ENCODE assay signal across 11 mouse cellular contexts in the genomic region with DNA sequence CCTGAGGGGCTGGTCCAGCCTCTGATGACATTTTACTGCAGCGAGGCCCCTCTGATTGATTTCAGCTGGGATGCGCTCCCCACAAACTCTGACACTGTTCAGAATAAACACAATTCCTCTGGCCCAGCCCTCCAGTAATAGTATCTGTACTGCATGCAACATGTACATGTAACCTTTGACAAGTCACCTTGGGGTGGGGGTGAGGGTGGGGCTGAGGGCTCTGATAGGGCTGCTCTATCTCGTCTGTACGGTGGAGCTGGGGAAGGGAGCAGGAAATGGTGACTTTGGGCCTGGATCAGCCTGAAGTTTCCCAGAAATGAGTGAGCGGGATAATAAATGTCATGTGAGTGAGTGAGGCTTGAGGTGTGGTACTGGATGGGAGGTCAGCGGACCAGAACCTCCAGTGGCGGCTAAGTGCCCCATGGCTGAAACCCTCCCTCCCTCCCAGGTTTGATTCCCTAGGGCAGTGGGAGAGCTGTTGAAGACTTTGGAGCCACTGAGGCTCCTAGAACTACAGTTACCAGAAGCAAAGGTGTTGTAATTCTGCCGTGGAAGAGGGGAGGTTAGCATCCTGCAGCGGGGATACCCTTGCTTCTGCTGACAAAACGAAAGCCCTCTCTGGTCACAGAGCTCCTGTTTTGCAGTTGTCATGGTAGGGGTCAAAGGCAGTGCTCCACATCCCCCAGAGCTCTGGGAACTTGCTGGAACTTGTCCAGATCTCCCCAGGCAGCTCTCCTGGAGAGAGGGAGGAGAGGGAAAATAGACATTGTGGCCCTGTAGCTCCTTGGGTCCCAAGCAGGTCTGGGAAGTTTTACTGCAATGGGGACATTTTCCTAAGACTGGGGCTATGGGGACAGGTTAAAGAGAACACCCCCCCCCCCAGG.
A peak's percentile ranks its signal among the peaks of the same experiment; 100 is the strongest.
DNase-seq lines count a peak whose midpoint lies in the region; ATAC-seq and TF ChIP-seq lines count a peak whose summit lies in the region.
"Had no signal": no experiment of that assay in that cellular context is flagged by ENCODE, and none has a peak within 500 bp of the region (broad histone marks: within the 10 kb centered on the region; RNA-seq: fewer than 3 reads in every experiment).

No protein-coding gene starts in this region.

- peak overlapping the region; percentile 60 for H3K27ac ChIP-seq in heart, embryonic 15.5 days
- H3K27ac ChIP-seq in forebrain, embryonic 12.5 days, result peak overlapping the region; percentile 54; the same call in 1 of the 2 replicates
- H3K27ac ChIP-seq in intestine, postnatal 0 days (ENCODE audit: low read depth, low read length), result peak overlapping the region; percentile 54
- H3K27ac ChIP-seq in midbrain, postnatal 0 days (ENCODE audit: low read depth, low read length), result peak overlapping the region; percentile 43; the same call in 1 of the 2 replicates
- H3K27ac ChIP-seq in thymus, adult 2 months (ENCODE audit: control insufficient read depth, insufficient read depth, low read length), result no peak overlapping the region
- H3K27ac ChIP-seq: macrophage had no signal

- ATAC-seq in heart, embryonic 15.5 days (replicated peaks; ENCODE audit: insufficient number of reproducible peaks, insufficient read depth, low FRiP score, low read depth), result no peak
- no peak for ATAC-seq in forebrain, embryonic 12.5 days (ENCODE audit: low FRiP score)
- ATAC-seq in intestine, postnatal 0 days, result peak; percentile 67
- no peak for ATAC-seq in midbrain, postnatal 0 days (ENCODE audit: low FRiP score)
- no peak for ATAC-seq in frontal cortex, adult (ENCODE audit: low TSS enrichment)

- H3K4me2 ChIP-seq in heart, embryonic 15.5 days, result no peak overlapping the region
- no peak overlapping the region; the same call in 1 of the 2 replicates for H3K4me2 ChIP-seq in forebrain, embryonic 12.5 days
- 0 out of 2 replicates have a peak overlapping the region, but pooled peaks have one; percentile 21 for H3K4me2 ChIP-seq in intestine, postnatal 0 days (replicated peaks; ENCODE audit: low read depth)
- H3K4me2 ChIP-seq in midbrain, postnatal 0 days (ENCODE audit: low read depth, low read length, poor library complexity, severe bottlenecking), result peak overlapping the region; percentile 68
- H3K4me2 ChIP-seq: embryonic facial prominence, embryonic 15.5 days had no signal

- 47% methylated on average over 10 of the region's 10 CpGs for WGBS in heart, embryonic 15.5 days
- 77% methylated on average over 10 of the region's 10 CpGs for WGBS in forebrain, embryonic 12.5 days
- WGBS in intestine, postnatal 0 days, result 32% methylated on average over 10 of the region's 10 CpGs
- WGBS in midbrain, postnatal 0 days, result 74% methylated on average over 10 of the region's 10 CpGs
- 88% methylated on average over 10 of the region's 10 CpGs for WGBS in thymus, adult 2 months

- no peak overlapping the region for H3K4me3 ChIP-seq in heart, embryonic 15.5 days
- no peak overlapping the region for H3K4me3 ChIP-seq in forebrain, embryonic 12.5 days (replicated peaks)
- no peak overlapping the region for H3K4me3 ChIP-seq in intestine, postnatal 0 days (ENCODE audit: low read depth, low read length)
- peak overlapping the region; percentile 80; the same call in 1 of the 2 replicates for H3K4me3 ChIP-seq in midbrain, postnatal 0 days (ENCODE audit: low read depth, low read length)
- H3K4me3 ChIP-seq in thymus, adult 2 months (ENCODE audit: control insufficient read depth, insufficient read depth, low read length), result no peak overlapping the region
- H3K4me3 ChIP-seq: embryonic facial prominence, embryonic 15.5 days had no signal

- no peaks in the 10 kb centered on the region for H3K36me3 ChIP-seq in heart, embryonic 15.5 days
- peaks cover 12% of the 10 kb centered on the region for H3K36me3 ChIP-seq in forebrain, embryonic 12.5 days (replicated peaks)
- H3K36me3 ChIP-seq in intestine, postnatal 0 days (ENCODE audit: control insufficient read depth, insufficient read depth), result peaks cover 10% of the 10 kb centered on the region; the same call in 1 of the 2 replicates
- H3K36me3 ChIP-seq in midbrain, postnatal 0 days (ENCODE audit: insufficient read depth, low read length), result no peaks in the 10 kb centered on the region
- no peaks in the 10 kb centered on the region for H3K36me3 ChIP-seq in thymus, adult 2 months (ENCODE audit: control insufficient read depth, insufficient read depth, low read length)
- H3K36me3 ChIP-seq: embryonic facial prominence, embryonic 15.5 days had no signal

- no peak for DNase-seq in heart, postnatal 25 days (ENCODE audit: low spot score)
- DNase-seq in midbrain, postnatal 0 days (ENCODE audit: low spot score), result no peak
- no peak for DNase-seq in thymus, adult 2 months
- DNase-seq in left cerebral cortex, adult 11 months (ENCODE audit: low spot score), result no peak
- DNase-seq: cerebellum, adult 2 months had no signal

- TF ChIP-seq POLR2A in thymus, adult 2 months (IDR thresholded peaks at IDR 0.05; ENCODE audit: control insufficient read depth, extremely low read depth, insufficient read depth, low read length, poor library complexity), result no peak

- H3K9ac ChIP-seq in heart, embryonic 15.5 days, result no peak overlapping the region; the same call in 1 of the 2 replicates
- peak overlapping the region; percentile 26; the same call in 1 of the 2 replicates for H3K9ac ChIP-seq in forebrain, embryonic 12.5 days
- 0 out of 2 replicates have a peak overlapping the region, but pooled peaks have one; percentile 3 for H3K9ac ChIP-seq in intestine, postnatal 0 days (ENCODE audit: low read depth, low read length)
- H3K9ac ChIP-seq in midbrain, postnatal 0 days (replicated peaks; ENCODE audit: low read length, poor library complexity, severe bottlenecking), result peak overlapping the region; percentile 60; the same call in 1 of the 2 replicates
- H3K9ac ChIP-seq: embryonic facial prominence, embryonic 15.5 days had no signal

- H3K27me3 ChIP-seq in heart, embryonic 15.5 days, result no peaks in the 10 kb centered on the region
- H3K27me3 ChIP-seq in forebrain, embryonic 12.5 days, result no peaks in the 10 kb centered on the region
- H3K27me3 ChIP-seq in intestine, postnatal 0 days (replicated peaks; ENCODE audit: control insufficient read depth, insufficient read depth, low read length), result no peaks in the 10 kb centered on the region
- H3K27me3 ChIP-seq in midbrain, postnatal 0 days (ENCODE audit: insufficient read depth, low read length), result no peaks in the 10 kb centered on the region
- no peaks in the 10 kb centered on the region for H3K27me3 ChIP-seq in thymus, adult 2 months (ENCODE audit: control insufficient read depth, insufficient read depth, low read length)
- H3K27me3 ChIP-seq: embryonic facial prominence, embryonic 15.5 days had no signal

- H3K4me1 ChIP-seq in heart, embryonic 15.5 days (replicated peaks), result peaks cover 85% of the 10 kb centered on the region
- peaks cover 87% of the 10 kb centered on the region for H3K4me1 ChIP-seq in forebrain, embryonic 12.5 days
- H3K4me1 ChIP-seq in intestine, postnatal 0 days (replicated peaks; ENCODE audit: control insufficient read depth, insufficient read depth, low read length), result peaks cover 27% of the 10 kb centered on the region
- H3K4me1 ChIP-seq in midbrain, postnatal 0 days (ENCODE audit: insufficient read depth, low read length), result peaks cover 31% of the 10 kb centered on the region
- H3K4me1 ChIP-seq in thymus, adult 2 months (replicated peaks; ENCODE audit: control insufficient read depth, insufficient read depth, low read length), result peaks cover 30% of the 10 kb centered on the region

- no peaks in the 10 kb centered on the region for H3K9me3 ChIP-seq in heart, embryonic 15.5 days (replicated peaks)
- H3K9me3 ChIP-seq in forebrain, embryonic 12.5 days, result no peaks in the 10 kb centered on the region
- no peaks in the 10 kb centered on the region for H3K9me3 ChIP-seq in intestine, postnatal 0 days (ENCODE audit: control insufficient read depth)
- H3K9me3 ChIP-seq in midbrain, postnatal 0 days (ENCODE audit: low read length), result no peaks in the 10 kb centered on the region
- H3K9me3 ChIP-seq: embryonic facial prominence, embryonic 15.5 days had no signal

- TF ChIP-seq CTCF in intestine, postnatal 0 days (IDR thresholded peaks at IDR 0.05; ENCODE audit: low read depth), result no peak
- TF ChIP-seq CTCF in midbrain, postnatal 0 days (IDR thresholded peaks at IDR 0.05), result no peak
- TF ChIP-seq CTCF in thymus, adult 2 months (IDR thresholded peaks at IDR 0.05; ENCODE audit: borderline replicate concordance, control insufficient read depth, extremely low read depth, insufficient read depth, low read length, poor library complexity), result no peak

- intact Hi-C loops in heart, postnatal 25 days (cut with DNase I), result loop anchor here (5.0 kb wide), 1 partner anchor 35 kb away; no protein-coding TSS in a partner anchor

Comparison
In these comparisons a context has a peak if more than half of its experiments do, and no peak if none do; other contexts are left out.
1. H3K4me2 ChIP-seq: peak in intestine, postnatal 0 days (single experiment) and midbrain, postnatal 0 days (single experiment); none in heart, embryonic 15.5 days (single experiment) and forebrain, embryonic 12.5 days (single experiment).